Mouse (Mus musculus) lung, embryonic 15.5 days (tissue): ENCODE results near the gene Slc2a3. TPM values are rescaled to one million over a fixed set of nuclear protein-coding genes. Genes with fewer than 3 reads are reported as not detected.
A peak's percentile ranks its signal among the peaks of the same experiment; 100 is the strongest.
"Not testable (repeated sequence)": the region's sequence is repeated elsewhere in the genome, so short reads cannot be mapped to it uniquely, and the experiment has no call there.

Source experiments
- ATAC-seq: fragments of 200-750 bp; cut with Nextera tagmentation; 2 replicates; pipeline ENCODE4 v1.8.0; 2017; ENCODE audit warnings: moderate number of reproducible peaks, borderline replicate concordance; ENCODE audit not compliant: low FRiP score, low TSS enrichment; ENCODE audit errors: extremely low read depth
- H3K27ac ChIP-seq: fragments of 300-500 bp; sonication (generic); 2 replicates; pipeline ENCODE4 v1.5.1; 2015; ENCODE audit warnings: moderate library complexity, mild to moderate bottlenecking, inconsistent platforms
- H3K27me3 ChIP-seq: fragments of 300-500 bp; sonication (generic); 2 replicates; pipeline ENCODE4 v1.6.1; 2015; ENCODE audit warnings: inconsistent platforms
- H3K36me3 ChIP-seq: fragments of 300-500 bp; sonication (generic); 2 replicates; pipeline ENCODE4 v1.6.1; 2015; ENCODE audit warnings: inconsistent platforms
- H3K4me1 ChIP-seq: fragments of 300-500 bp; sonication (generic); 2 replicates; pipeline ENCODE4 v1.6.1; 2015; ENCODE audit warnings: inconsistent platforms
- H3K4me2 ChIP-seq: fragments of 300-500 bp; sonication (generic); 2 replicates; pipeline ENCODE4 v1.6.1; 2015; ENCODE audit warnings: inconsistent platforms, mild to moderate bottlenecking, moderate library complexity
- H3K4me3 ChIP-seq: fragments of 300-500 bp; sonication (generic); 2 replicates; pipeline ENCODE4 v1.5.1; 2015; ENCODE audit warnings: mild to moderate bottlenecking, inconsistent platforms
- H3K9ac ChIP-seq: fragments of 300-500 bp; sonication (generic); 2 replicates; pipeline ENCODE4 v1.6.1; 2015; ENCODE audit warnings: inconsistent platforms
- H3K9me3 ChIP-seq: fragments of 300-500 bp; sonication (generic); 2 replicates; pipeline ENCODE4 v1.6.1; 2016; ENCODE audit warnings: inconsistent platforms
- whole genome bisulfite sequencing: fragments of 180-500 bp; shearing (Covaris S2); methylation state at CpG from one replicate; pipeline ENCODE4 v1.1.7; 2015; 5-methylcytosine and 5-hydroxymethylcytosine counted together
- polyA plus RNA-seq: library from polyadenylated mRNA; unstranded; fragments of >200 nt; fragmentation: Nextera tagmentation; extraction: Ambion mirVana; gene quantifications from 2 replicates; pipeline ENCODE4 v1.2.1, GENCODE M21; 2015

The Slc2a3 gene
- polyA plus RNA-seq, 1 experiment from 2014 or later = 8.1 TPM

GRCm38 (mm10) chr6:122718224-122718623 is 83.2 kb downstream of the Slc2a3 start:
- not testable (repeated sequence) for H3K4me1 ChIP-seq, H3K4me2 ChIP-seq, H3K9me3 ChIP-seq, H3K27ac ChIP-seq, H3K4me3 ChIP-seq, ATAC-seq, H3K27me3 ChIP-seq, H3K9ac ChIP-seq, H3K36me3 ChIP-seq
- WGBS = 69% methylated on average over 1 of the region's 1 CpGs

- no peaks in the 10 kb centered on the region for H3K27me3 ChIP-seq
- H3K9ac ChIP-seq = no peak overlapping the region
- H3K9me3 ChIP-seq = no peaks in the 10 kb centered on the region
- no peaks in the 10 kb centered on the region for H3K36me3 ChIP-seq
- no peak for ATAC-seq
- no peak overlapping the region for H3K4me3 ChIP-seq
- no peak overlapping the region for H3K4me2 ChIP-seq
- no peak overlapping the region for H3K27ac ChIP-seq
- no peaks in the 10 kb centered on the region for H3K4me1 ChIP-seq
- 13% methylated on average over 4 of the region's 4 CpGs for WGBS
Measured at GRCm38 (mm10) chr6:122715886-122716285, 85.6 kb downstream of the Slc2a3 start.

- Histone ChIP-seq H3K9ac (no peak overlapping the region), H3K4me3 (no peak overlapping the region), H3K9me3 (no peaks in the 10 kb centered on the region), H3K36me3 (no peaks in the 10 kb centered on the region), H3K4me2 (no peak overlapping the region), H3K27me3 (no peaks in the 10 kb centered on the region), H3K27ac (no peak overlapping the region), H3K4me1 (no peaks in the 10 kb centered on the region)
- no peak; the same call in 1 of the 2 replicates for ATAC-seq
- 36% methylated on average over 7 of the region's 7 CpGs for WGBS
Measured at GRCm38 (mm10) chr6:122714707-122715365, 86.6 kb downstream of the Slc2a3 start.

DNA sequence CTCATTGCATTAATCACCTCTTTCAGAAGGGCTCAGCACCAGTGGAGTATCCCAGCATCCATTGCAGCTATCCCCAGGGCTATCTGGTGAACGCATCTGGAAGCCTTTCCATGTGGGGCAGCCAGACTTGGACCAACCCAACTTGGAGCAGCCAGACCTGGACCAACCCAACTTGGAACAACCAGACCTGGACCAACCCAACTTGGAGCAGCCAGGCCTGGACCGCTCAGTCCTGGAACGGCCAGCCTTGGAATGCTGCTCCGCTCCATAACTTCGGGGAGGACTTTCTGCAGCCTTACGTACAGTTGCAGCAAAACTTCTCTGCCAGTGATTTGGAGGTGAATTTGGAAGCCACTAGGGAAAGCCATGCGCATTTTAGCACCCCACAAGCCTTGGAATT is 88.3 kb downstream of the Slc2a3 start:
- not testable (repeated sequence) for H3K9me3 ChIP-seq, H3K4me3 ChIP-seq, H3K27ac ChIP-seq, ATAC-seq, H3K9ac ChIP-seq, H3K4me1 ChIP-seq, H3K4me2 ChIP-seq, H3K27me3 ChIP-seq, H3K36me3 ChIP-seq
- WGBS = 93% methylated on average over 7 of the region's 7 CpGs

- no peak for ATAC-seq
- no peaks in the 10 kb centered on the region for H3K9me3 ChIP-seq
- peaks cover 4% of the 10 kb centered on the region; the same call in 1 of the 2 replicates for H3K4me1 ChIP-seq
- H3K27me3 ChIP-seq = peaks cover 6% of the 10 kb centered on the region; the same call in 1 of the 2 replicates
- H3K4me2 ChIP-seq = no peak overlapping the region
- H3K9ac ChIP-seq = no peak overlapping the region
- WGBS = 54% methylated on average over 2 of the region's 2 CpGs
- no peak overlapping the region for H3K27ac ChIP-seq
- H3K36me3 ChIP-seq = no peaks in the 10 kb centered on the region
- H3K4me3 ChIP-seq = no peak overlapping the region
Measured at GRCm38 (mm10) chr6:122711455-122711854, 90.0 kb downstream of the Slc2a3 start.

GRCm38 (mm10) chr6:122708826-122709225 is 92.6 kb downstream of the Slc2a3 start:
- Histone ChIP-seq H3K27me3 (peaks cover 6% of the 10 kb centered on the region; the same call in 1 of the 2 replicates), H3K9ac (no peak overlapping the region), H3K27ac (no peak overlapping the region), H3K36me3 (no peaks in the 10 kb centered on the region), H3K4me1 (peaks cover 5% of the 10 kb centered on the region), H3K4me2 (no peak overlapping the region), H3K4me3 (no peak overlapping the region), H3K9me3 (no peaks in the 10 kb centered on the region)
- 70% methylated on average over 4 of the region's 4 CpGs for WGBS
- no peak for ATAC-seq

GRCm38 (mm10) chr6:122707036-122707800 is 94.2 kb downstream of the Slc2a3 start, which contains the start of gene Nanog:
Gene Nanog, plus strand, starts transcription at chr6:122707489.
- Histone ChIP-seq H3K27me3 (peaks cover 6% of the 10 kb centered on the region; the same call in 1 of the 2 replicates), H3K4me1 (peaks cover 15% of the 10 kb centered on the region), H3K9ac (no peak within 1 kb of the TSS), H3K4me2 (no peak within 1 kb of the TSS), H3K36me3 (no peaks in the 10 kb centered on the region), H3K27ac (no peak within 1 kb of the TSS), H3K4me3 (no peak within 1 kb of the TSS), H3K9me3 (no peaks in the 10 kb centered on the region)
- ATAC-seq = no peak
- 28% methylated on average over 12 of the region's 12 CpGs for WGBS

GRCm38 (mm10) chr6:122706337-122706840 is 95.1 kb downstream of the Slc2a3 start:
- H3K4me1 ChIP-seq = peaks cover 15% of the 10 kb centered on the region
- H3K27ac ChIP-seq = no peak overlapping the region
- peaks cover 6% of the 10 kb centered on the region; the same call in 1 of the 2 replicates for H3K27me3 ChIP-seq
- no peak overlapping the region for H3K4me3 ChIP-seq
- no peak overlapping the region for H3K4me2 ChIP-seq
- 56% methylated on average over 12 of the region's 12 CpGs for WGBS
- H3K9me3 ChIP-seq = no peaks in the 10 kb centered on the region
- no peaks in the 10 kb centered on the region for H3K36me3 ChIP-seq
- no peak for ATAC-seq
- no peak overlapping the region for H3K9ac ChIP-seq

DNA sequence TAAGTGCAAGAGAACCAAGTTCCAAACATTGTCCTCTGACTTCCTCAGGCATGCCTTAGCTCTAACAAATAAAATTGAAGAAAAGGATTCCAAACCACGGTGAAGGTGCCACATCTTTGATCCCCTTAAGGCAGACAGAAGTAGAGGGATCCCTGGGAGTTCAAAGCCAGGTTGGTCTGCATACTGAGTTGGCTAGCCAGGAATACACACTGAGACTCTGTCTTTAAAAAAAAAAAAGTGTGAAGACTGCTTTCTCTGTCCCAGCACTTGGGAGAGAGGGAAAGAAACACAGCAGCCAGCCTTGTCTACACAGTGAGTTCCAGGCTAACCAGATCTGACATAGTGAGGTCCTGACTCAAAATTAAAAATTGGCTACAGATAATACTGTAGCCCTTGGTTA is 97.7 kb downstream of the Slc2a3 start:
- ATAC-seq = no peak

DNA sequence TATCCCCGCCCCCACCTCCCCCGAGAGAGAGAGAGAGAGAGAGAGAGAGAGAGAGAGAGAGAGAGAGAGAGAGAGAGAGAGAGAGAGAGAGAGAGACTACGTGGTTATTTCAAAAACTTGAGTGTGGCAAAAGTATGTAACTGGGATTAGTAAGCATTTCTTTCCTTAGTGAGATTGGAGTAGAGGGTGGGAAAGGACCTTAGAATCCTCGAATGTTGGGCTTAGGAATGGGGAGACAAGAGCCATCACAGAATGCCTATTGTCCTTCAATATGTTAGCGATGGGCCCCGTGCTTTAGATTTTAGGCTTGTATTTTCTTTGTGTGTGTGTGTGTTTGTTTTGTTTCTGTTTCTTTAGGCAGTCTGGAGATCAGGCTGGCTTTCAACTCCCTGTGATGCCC is 98.2 kb downstream of the Slc2a3 start:
- H3K27me3 ChIP-seq = peaks cover 4% of the 10 kb centered on the region; the same call in 1 of the 2 replicates
- no peaks in the 10 kb centered on the region for H3K36me3 ChIP-seq
- no peak for ATAC-seq
- H3K4me3 ChIP-seq = peak overlapping the region; percentile 31; the same call in 1 of the 2 replicates
- H3K9ac ChIP-seq = no peak overlapping the region
- peak overlapping the region; percentile 88 for H3K27ac ChIP-seq
- 11% methylated on average over 6 of the region's 6 CpGs for WGBS
- H3K4me2 ChIP-seq = peak overlapping the region; percentile 58
- peaks cover 15% of the 10 kb centered on the region for H3K4me1 ChIP-seq
- H3K9me3 ChIP-seq = no peaks in the 10 kb centered on the region

More for the DNA sequence above, 97.7 kb downstream of the Slc2a3 start:
- Histone ChIP-seq H3K4me1 (peaks cover 15% of the 10 kb centered on the region), H3K27me3 (peaks cover 6% of the 10 kb centered on the region; the same call in 1 of the 2 replicates), H3K27ac (peak overlapping the region; percentile 88), H3K9me3 (no peaks in the 10 kb centered on the region), H3K4me2 (no peak overlapping the region), H3K9ac (no peak overlapping the region), H3K4me3 (no peak overlapping the region), H3K36me3 (no peaks in the 10 kb centered on the region)
- 28% methylated on average over 1 of the region's 1 CpGs for WGBS

GRCm38 (mm10) chr6:122702480-122703124 is 98.8 kb downstream of the Slc2a3 start:
- no peaks in the 10 kb centered on the region for H3K9me3 ChIP-seq
- no peaks in the 10 kb centered on the region for H3K36me3 ChIP-seq
- H3K27me3 ChIP-seq = peaks cover 3% of the 10 kb centered on the region; the same call in 1 of the 2 replicates
- WGBS = 3% methylated on average over 20 of the region's 20 CpGs
- peak overlapping the region; percentile 31 for H3K4me3 ChIP-seq
- H3K4me2 ChIP-seq = peak overlapping the region; percentile 58
- peak overlapping the region; percentile 25; the same call in 1 of the 2 replicates for H3K9ac ChIP-seq
- peaks cover 15% of the 10 kb centered on the region for H3K4me1 ChIP-seq
- peak; percentile 92 for ATAC-seq
- peak overlapping the region; percentile 88 for H3K27ac ChIP-seq
